Mouse (Mus musculus) myocyte (in vitro differentiated cells): ENCODE measurements at regions not wholly inside any gene's neighbourhood (a gene's known extent, or its start where the extent isn't known, plus 50 kb on each side); places are given as distances from the start of the nearest gene placed in this dataset.

Experiments
- H3K27me3 ChIP-seq: one replicate; pipeline ENCODE4 v1.6.1; 2011; ENCODE audit not compliant: control insufficient read depth, insufficient read depth, insufficient read length
- H3K36me3 ChIP-seq: one replicate; pipeline ENCODE4 v1.6.1; 2011; ENCODE audit not compliant: control insufficient read depth, insufficient read depth
- H3K4me2 ChIP-seq: one replicate; pipeline ENCODE4 v1.6.1; 2011; ENCODE audit warnings: low read depth, control low read depth
- H3K4me3 ChIP-seq: one replicate; pipeline ENCODE4 v1.5.1; 2011; ENCODE audit warnings: mild to moderate bottlenecking, control low read depth, moderate library complexity
- H3K79me2 ChIP-seq: one replicate; pipeline ENCODE4 v1.6.1; 2011; ENCODE audit not compliant: control insufficient read depth, insufficient read depth
- H3ac ChIP-seq: one replicate; pipeline ENCODE4 v1.6.1; 2011; ENCODE audit not compliant: control insufficient read depth, insufficient read length
- CEBPB ChIP-seq: IDR thresholded peaks from 2 replicates; pipeline ENCODE4 v1.6.1; 2011; ENCODE audit warnings: mild to moderate bottlenecking, moderate library complexity; ENCODE audit not compliant: poor library complexity, insufficient read depth, severe bottlenecking
- E2F4 ChIP-seq: IDR thresholded peaks from one replicate; pipeline ENCODE4 v1.6.1; 2011; ENCODE audit warnings: mild to moderate bottlenecking, control low read depth, moderate library complexity; ENCODE audit not compliant: insufficient read depth
- MAX ChIP-seq: IDR thresholded peaks from one replicate; pipeline ENCODE4 v1.6.1; 2011; ENCODE audit warnings: low read depth, mild to moderate bottlenecking, control low read depth
- MYOD1 ChIP-seq, 3 experiments: IDR thresholded peaks; one replicate each; pipeline ENCODE4 v1.6.1; 2011; ENCODE audit warnings: control low read depth in 2 of 3, low read depth in 2 of 3, mild to moderate bottlenecking in 2 of 3, moderate library complexity in 1 of 3; ENCODE audit not compliant: insufficient read length in 2 of 3, control insufficient read depth in 1 of 3
- MYOG ChIP-seq, 3 experiments: IDR thresholded peaks; one replicate each; pipeline ENCODE4 v1.6.1; 2011; ENCODE audit warnings: control low read depth in 2 of 3, low read depth in 2 of 3, mild to moderate bottlenecking in 2 of 3; ENCODE audit not compliant: insufficient read length in 2 of 3, control insufficient read depth in 1 of 3, insufficient read depth in 1 of 3
- POLR2A ChIP-seq: IDR thresholded peaks from one replicate; pipeline ENCODE4 v1.6.1; 2011; ENCODE audit warnings: low read depth, mild to moderate bottlenecking, control low read depth, moderate library complexity; ENCODE audit not compliant: insufficient read length
- POLR2AphosphoS2 ChIP-seq: IDR thresholded peaks from one replicate; pipeline ENCODE4 v1.6.1; 2011; ENCODE audit warnings: low read depth, control low read depth; ENCODE audit not compliant: insufficient read length
- REST ChIP-seq: IDR thresholded peaks from one replicate; pipeline ENCODE4 v1.6.1; 2011; ENCODE audit warnings: mild to moderate bottlenecking, control low read depth, moderate library complexity; ENCODE audit not compliant: insufficient read depth, insufficient read length
- SRF ChIP-seq: IDR thresholded peaks from one replicate; pipeline ENCODE4 v1.6.1; 2011; ENCODE audit warnings: low read depth; ENCODE audit not compliant: control insufficient read depth, insufficient read length
- TCF12 ChIP-seq: IDR thresholded peaks from one replicate; pipeline ENCODE4 v1.6.1; 2011; ENCODE audit warnings: mild to moderate bottlenecking, control low read depth; ENCODE audit not compliant: poor library complexity, insufficient read depth, severe bottlenecking
- TCF3 ChIP-seq: IDR thresholded peaks from one replicate; pipeline ENCODE4 v1.6.1; 2011; ENCODE audit warnings: low read depth, control low read depth; ENCODE audit not compliant: insufficient read length
- USF1 ChIP-seq: IDR thresholded peaks from one replicate; pipeline ENCODE4 v1.6.1; 2011; ENCODE audit warnings: low read depth, mild to moderate bottlenecking, control low read depth, moderate library complexity

DNA sequence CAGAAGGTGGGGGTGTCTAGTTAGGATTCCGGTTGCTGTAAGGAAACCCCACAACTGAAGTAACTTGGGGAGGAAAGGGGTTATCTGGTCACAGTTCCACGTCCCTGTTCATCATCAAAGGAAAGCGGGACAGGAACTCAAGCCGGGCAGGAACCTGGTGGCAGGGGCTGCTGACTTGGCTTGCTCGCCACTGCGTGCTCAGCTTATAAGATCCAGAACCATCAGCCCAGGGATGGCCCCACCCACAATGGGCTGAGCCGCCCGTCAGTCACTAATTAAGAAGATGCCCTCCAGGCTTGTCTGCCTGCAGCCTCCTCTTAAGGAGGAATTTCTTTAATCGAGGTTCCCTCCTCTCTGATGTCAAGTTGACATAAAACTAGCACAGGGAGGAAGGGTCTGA, 275.1 kb upstream of the Jarid2 start:
- no peak for TF ChIP-seq E2F4
- Histone ChIP-seq H3K4me3 (no peak overlapping the region), H3K79me2 (no peaks in the 10 kb centered on the region), H3K36me3 (no peaks in the 10 kb centered on the region), H3K4me2 (no peak overlapping the region), H3ac (no peak overlapping the region), H3K27me3 (no peaks in the 10 kb centered on the region)

DNA sequence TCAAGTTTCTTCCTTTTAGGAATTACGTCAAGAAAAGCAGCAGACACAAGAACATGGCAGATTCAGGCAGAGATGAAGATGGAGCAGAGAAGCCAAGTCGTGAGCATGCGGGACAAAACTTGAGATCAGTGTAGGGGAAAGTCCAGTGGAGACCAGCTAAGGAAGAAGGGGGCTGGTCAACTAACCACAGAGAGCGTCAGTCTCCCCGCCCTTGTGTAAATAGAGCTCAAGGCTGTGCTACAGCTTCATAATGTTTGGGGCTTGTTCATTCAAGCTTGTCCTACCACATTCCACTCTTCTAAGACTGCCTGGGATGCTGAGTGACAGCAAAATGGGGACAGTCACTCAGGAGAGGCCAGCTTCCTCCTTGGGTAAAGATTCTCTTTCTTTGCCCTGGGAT, 274.1 kb upstream of the Jarid2 start:
- no peak for TF ChIP-seq E2F4
- TF ChIP-seq POLR2AphosphoS2: no peak
- no peak for TF ChIP-seq POLR2A
- TF ChIP-seq SRF: no peak
- no peak for TF ChIP-seq CEBPB
- no peak for TF ChIP-seq MYOG (IDR thresholded peaks at IDR 0.05; ENCODE audit: control insufficient read depth in 1 of 3, insufficient read depth in 1 of 3, insufficient read length in 2 of 3, low read depth in 2 of 3)
- no peak for TF ChIP-seq TCF12
- no peak for TF ChIP-seq REST
- TF ChIP-seq MAX: no peak
- no peak for TF ChIP-seq TCF3
- TF ChIP-seq USF1: no peak
- no peak for TF ChIP-seq MYOD1 (IDR thresholded peaks at IDR 0.05; ENCODE audit: control insufficient read depth in 1 of 3, insufficient read length in 2 of 3, low read depth in 2 of 3)
- no peak overlapping the region for H3ac ChIP-seq

DNA sequence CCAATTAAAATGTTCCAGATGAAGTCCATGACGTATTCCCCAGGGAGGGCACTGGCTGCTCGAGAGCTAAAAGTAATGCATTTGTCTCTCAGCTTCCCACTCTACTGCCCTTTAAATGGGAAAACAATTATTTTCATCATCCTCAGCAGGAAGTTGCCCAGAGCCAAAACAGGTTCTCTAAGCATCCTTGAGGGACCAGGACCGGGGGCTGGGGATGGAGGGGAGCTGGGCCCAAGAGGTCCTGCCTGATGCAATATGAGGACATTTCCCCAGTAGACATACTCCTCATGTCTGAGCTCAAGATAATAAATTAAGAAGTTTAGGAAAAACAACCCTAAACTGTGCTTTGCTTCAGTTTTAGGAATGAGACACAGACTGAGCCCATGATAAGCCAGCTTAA, 270.5 kb upstream of the Jarid2 start:
- no peak for TF ChIP-seq CEBPB
- Histone ChIP-seq H3ac (no peak overlapping the region), H3K4me2 (no peak overlapping the region), H3K4me3 (no peak overlapping the region), H3K79me2 (no peaks in the 10 kb centered on the region), H3K27me3 (no peaks in the 10 kb centered on the region), H3K36me3 (no peaks in the 10 kb centered on the region)

More for the DNA sequence above, 274.1 kb upstream of the Jarid2 start:
- Histone ChIP-seq H3K36me3 (no peaks in the 10 kb centered on the region), H3K27me3 (no peaks in the 10 kb centered on the region), H3K4me3 (no peak overlapping the region), H3K79me2 (no peaks in the 10 kb centered on the region), H3K4me2 (no peak overlapping the region)

DNA sequence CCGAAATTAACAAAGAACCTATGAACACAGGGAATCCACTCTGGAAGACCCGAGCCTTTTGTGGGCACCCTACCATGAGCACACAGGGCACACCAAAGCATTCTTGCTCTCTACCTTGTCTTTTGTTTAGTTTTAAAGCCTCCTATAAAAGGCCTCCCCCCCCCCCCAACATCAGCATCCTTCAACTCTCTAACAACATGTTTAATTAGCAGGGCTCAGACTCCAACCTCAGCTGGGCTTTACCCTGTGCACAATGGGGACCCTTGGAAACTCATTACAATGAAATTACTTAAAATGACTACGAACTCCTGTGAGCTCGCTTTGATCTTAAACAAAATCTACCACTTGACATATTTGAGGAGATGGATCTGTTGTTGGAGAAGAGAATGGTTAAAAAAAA, 270.1 kb upstream of the Jarid2 start:
- TF ChIP-seq E2F4: no peak
- no peak for TF ChIP-seq CEBPB
- TF ChIP-seq MYOD1 (IDR thresholded peaks at IDR 0.05; ENCODE audit: control insufficient read depth in 1 of 3, insufficient read length in 2 of 3, low read depth in 2 of 3): no peak
- TF ChIP-seq MAX: no peak
- TF ChIP-seq POLR2AphosphoS2: no peak
- no peak for TF ChIP-seq REST
- no peak for TF ChIP-seq SRF
- no peak for TF ChIP-seq POLR2A
- TF ChIP-seq TCF3: no peak
- TF ChIP-seq USF1: no peak
- no peak overlapping the region for H3ac ChIP-seq
- no peaks in the 10 kb centered on the region for H3K27me3 ChIP-seq

DNA sequence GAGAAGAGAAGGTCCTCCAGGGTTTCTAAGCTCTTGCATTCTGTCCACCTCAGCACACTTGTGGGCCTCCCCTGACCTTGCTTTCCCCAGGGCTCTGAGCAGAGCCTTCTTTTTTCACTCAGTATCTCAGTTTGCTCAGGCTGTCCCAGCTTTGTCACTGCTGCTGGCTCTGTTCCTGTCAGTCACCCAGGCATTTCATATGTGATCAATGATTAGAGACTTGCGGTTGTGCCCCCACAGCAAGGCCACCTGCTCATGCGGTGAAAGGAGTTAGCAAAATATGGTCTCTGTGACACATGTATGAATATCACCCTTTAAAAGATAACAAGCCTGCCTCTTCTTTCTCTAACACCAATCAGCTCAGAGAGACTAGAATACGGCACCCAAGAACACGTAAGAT, 265.6 kb upstream of the Jarid2 start:
- Histone ChIP-seq H3K27me3 (no peaks in the 10 kb centered on the region), H3K79me2 (no peaks in the 10 kb centered on the region), H3K4me2 (no peak overlapping the region), H3K4me3 (no peak overlapping the region), H3ac (no peak overlapping the region), H3K36me3 (no peaks in the 10 kb centered on the region)
- TF ChIP-seq CEBPB: no peak
- TF ChIP-seq MAX: no peak
- TF ChIP-seq POLR2AphosphoS2: no peak
- TF ChIP-seq TCF3: no peak
- TF ChIP-seq TCF12: no peak
- TF ChIP-seq USF1: no peak
- no peak for TF ChIP-seq SRF
- no peak for TF ChIP-seq REST

More for the DNA sequence above, 270.1 kb upstream of the Jarid2 start:
- Histone ChIP-seq H3K4me2 (no peak overlapping the region), H3K36me3 (no peaks in the 10 kb centered on the region), H3K4me3 (no peak overlapping the region), H3K79me2 (no peaks in the 10 kb centered on the region)

DNA sequence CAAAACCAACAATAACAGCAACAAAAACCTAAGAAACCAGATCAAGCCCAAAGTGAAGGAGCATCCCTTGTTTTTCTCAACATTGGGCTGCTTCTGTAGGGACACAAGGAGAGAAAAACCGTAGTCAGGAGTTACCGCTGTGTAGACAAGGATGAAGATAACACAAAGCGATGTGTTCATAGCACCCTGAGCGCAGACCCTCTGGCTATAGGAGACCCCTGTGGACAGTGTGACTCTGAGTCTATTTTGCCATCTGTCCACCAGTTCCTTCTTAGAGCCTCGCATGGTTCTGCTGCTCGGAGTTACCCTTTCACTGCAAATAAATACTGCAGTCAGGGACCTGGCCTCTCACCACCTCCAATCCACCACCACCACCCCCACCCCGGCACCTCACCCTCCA, 263.7 kb upstream of the Jarid2 start:
- H3K36me3 ChIP-seq: no peaks in the 10 kb centered on the region
- no peak overlapping the region for H3ac ChIP-seq
- H3K27me3 ChIP-seq: no peaks in the 10 kb centered on the region
- TF ChIP-seq CEBPB (no peak), USF1 (no peak), TCF3 (no peak), POLR2A (no peak), TCF12 (no peak)
- H3K4me3 ChIP-seq: no peak overlapping the region
- H3K79me2 ChIP-seq: no peaks in the 10 kb centered on the region
- H3K4me2 ChIP-seq: no peak overlapping the region
